Mouse (Mus musculus) embryo, embryonic 11 days (tissue): ENCODE results near the gene Auh.

Source experiments
- DNase-seq: peaks from one replicate; pipeline ENCODE4 v3.0.0-alpha.2; 2015

The Auh gene

GRCm38 (mm10) chr13:52792242-52792844, 137.1 kb downstream of the Auh start:
- DNase-seq: no peak

GRCm38 (mm10) chr13:52790894-52791293, 138.6 kb downstream of the Auh start:
- no peak for DNase-seq
